Mouse (Mus musculus) spleen, adult 18-20 months (tissue): Measurements from ENCODE around the gene Atp5s.

Source experiments
- DNase-seq, 2 experiments: peaks; one replicate each; pipeline ENCODE4 v3.0.0; 2022; ENCODE audit warnings: mixed read lengths in 2 of 2

Gene Atp5s

GRCm38 (mm10) chr12:69733518-69733917, 8.8 kb downstream of the Atp5s start:
- no peak for DNase-seq

GRCm38 (mm10) chr12:69733923-69734322, 9.2 kb downstream of the Atp5s start:
- no peak for DNase-seq

GRCm38 (mm10) chr12:69741965-69742364, 17.2 kb downstream of the Atp5s start:
- no peak for DNase-seq

- no peak for DNase-seq
Observed at GRCm38 (mm10) chr12:69744138-69744537, 19.4 kb downstream of the Atp5s start.

- DNase-seq: no peak
Observed at GRCm38 (mm10) chr12:69751864-69752341, 27.2 kb downstream of the Atp5s start.

- no peak for DNase-seq
Observed at GRCm38 (mm10) chr12:69753936-69754335, 29.2 kb downstream of the Atp5s start.

- no peak for DNase-seq
Observed at GRCm38 (mm10) chr12:69756015-69756414, 31.3 kb downstream of the Atp5s start.

- DNase-seq: peak; percentile 67 to 77
Observed at GRCm38 (mm10) chr12:69757418-69758141, 32.8 kb downstream of the Atp5s start.

- DNase-seq: no peak
Observed at GRCm38 (mm10) chr12:69758221-69759185, 33.8 kb downstream of the Atp5s start.

GRCm38 (mm10) chr12:69759267-69759885, 34.6 kb downstream of the Atp5s start:
- DNase-seq: no peak

GRCm38 (mm10) chr12:69760014-69760413, 35.3 kb downstream of the Atp5s start:
- DNase-seq: no peak

- no peak for DNase-seq
Observed at GRCm38 (mm10) chr12:69760743-69761406, 36.1 kb downstream of the Atp5s start.

GRCm38 (mm10) chr12:69761603-69762002, 36.9 kb downstream of the Atp5s start:
- no peak for DNase-seq

- DNase-seq: no peak
Observed at GRCm38 (mm10) chr12:69765543-69765942, 40.8 kb downstream of the Atp5s start.

GRCm38 (mm10) chr12:69766185-69766904, 41.6 kb downstream of the Atp5s start:
- no peak for DNase-seq

- no peak for DNase-seq
Observed at GRCm38 (mm10) chr12:69767476-69768258, 42.9 kb downstream of the Atp5s start.

- DNase-seq: no peak
Observed at GRCm38 (mm10) chr12:69768841-69769240, 44.1 kb downstream of the Atp5s start.

GRCm38 (mm10) chr12:69776607-69777340, 52.0 kb downstream of the Atp5s start:
- DNase-seq: peak in 1 of 2 experiments; percentile 34

GRCm38 (mm10) chr12:69777341-69777730, 52.6 kb downstream of the Atp5s start:
- DNase-seq: no peak

GRCm38 (mm10) chr12:69777957-69778356, 53.2 kb downstream of the Atp5s start:
- no peak for DNase-seq
